Mouse (Mus musculus) lung, postnatal 0 days (tissue): Measurements from ENCODE around the gene Fry. TPM values are rescaled to one million over a fixed set of nuclear protein-coding genes. Genes with fewer than 3 reads are reported as not detected.

Source experiments
- ATAC-seq: fragments of 200-750 bp; cut with Nextera tagmentation; 2 replicates; pipeline ENCODE4 v1.8.0; 2017; ENCODE audit warnings: moderate library complexity
- DNase-seq: peaks from one replicate; pipeline ENCODE4 v3.0.0-alpha.2; 2016; ENCODE audit warnings: low spot score
- H3K27ac ChIP-seq: fragments of 300-500 bp; sonication (generic); 2 replicates; pipeline ENCODE4 v1.5.1; 2014; ENCODE audit warnings: antibody characterized with exemption, mild to moderate bottlenecking, low read length, mixed read lengths
- H3K27me3 ChIP-seq: fragments of 300-500 bp; sonication (generic); replicated peaks from 2 replicates; pipeline ENCODE4 v1.6.1; 2014; ENCODE audit warnings: low read length, mixed read lengths; ENCODE audit not compliant: insufficient read depth
- H3K36me3 ChIP-seq: fragments of 300-500 bp; sonication (generic); 2 replicates; pipeline ENCODE4 v1.6.1; 2014; ENCODE audit warnings: low read length, mixed read lengths; ENCODE audit not compliant: insufficient read depth
- H3K4me1 ChIP-seq: fragments of 300-500 bp; sonication (generic); 2 replicates; pipeline ENCODE4 v1.6.1; 2014; ENCODE audit warnings: antibody characterized with exemption, low read depth, low read length, mixed read lengths; ENCODE audit not compliant: insufficient read depth
- H3K4me2 ChIP-seq: fragments of 300-500 bp; sonication (generic); replicated peaks from 2 replicates; pipeline ENCODE4 v1.6.1; 2014; ENCODE audit warnings: low read depth, mild to moderate bottlenecking, low read length, moderate library complexity, mixed read lengths
- H3K4me3 ChIP-seq: fragments of 300-500 bp; sonication (generic); 2 replicates; pipeline ENCODE4 v1.5.1; 2014; ENCODE audit warnings: low read depth, low read length
- H3K9ac ChIP-seq: fragments of 300-500 bp; sonication (generic); replicated peaks from 2 replicates; pipeline ENCODE4 v1.6.1; 2014; ENCODE audit warnings: low read depth, mild to moderate bottlenecking
- H3K9me3 ChIP-seq: fragments of 300-500 bp; sonication (generic); 2 replicates; pipeline ENCODE4 v1.6.1; 2016; ENCODE audit warnings: low read length, mixed read lengths
- CTCF ChIP-seq: IDR thresholded peaks from 2 replicates; pipeline ENCODE4 v1.5.1; 2016; ENCODE audit warnings: antibody characterized with exemption, mild to moderate bottlenecking
- EP300 ChIP-seq: IDR thresholded peaks from 2 replicates; pipeline ENCODE4 v1.6.1; 2016; ENCODE audit warnings: antibody characterized with exemption, mild to moderate bottlenecking, control low read depth
- WGBS: fragments of 180-500 bp; shearing (Covaris S2); extraction: QIAGEN DNeasy Blood & Tissue Kit; methylation state at CpG from one replicate; pipeline ENCODE4 v1.1.7; 2014; 5-methylcytosine and 5-hydroxymethylcytosine counted together
- polyA plus RNA-seq: library from polyadenylated mRNA; unstranded; fragments of >200 nt; fragmentation: Nextera tagmentation; extraction: Ambion mirVana; gene quantifications from 2 replicates; pipeline ENCODE4 v1.2.1, GENCODE M21; 2015

Gene Fry
- polyA plus RNA-seq, 1 experiment from 2014 or later = 20.8 TPM

DNA sequence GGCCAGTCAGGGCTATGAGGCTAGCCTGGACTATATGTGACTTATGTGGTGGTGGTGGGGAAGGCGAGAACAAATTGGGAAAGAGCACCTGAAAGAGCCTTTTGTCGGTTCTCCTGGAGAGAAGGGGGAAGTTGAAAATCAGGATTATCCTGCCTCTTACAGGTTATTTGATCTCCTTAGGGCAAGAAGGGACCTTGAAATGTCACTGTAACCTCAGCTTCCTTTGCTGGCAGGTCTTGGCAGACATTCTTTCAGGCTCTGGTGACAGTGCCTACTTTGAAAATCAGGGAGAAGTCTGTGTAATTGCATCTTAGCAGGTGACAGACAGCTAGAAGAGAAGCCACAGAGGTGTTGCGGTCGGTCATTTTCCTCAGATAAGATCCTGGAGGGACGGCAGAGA is 184.6 kb downstream of the Fry start:
- ATAC-seq = no peak
- H3K4me2 ChIP-seq = no peak overlapping the region
- H3K27me3 ChIP-seq = no peaks in the 10 kb centered on the region
- TF ChIP-seq CTCF (no peak), EP300 (no peak)
- DNase-seq = no peak
- no peak overlapping the region for H3K9ac ChIP-seq
- no peaks in the 10 kb centered on the region for H3K36me3 ChIP-seq
- WGBS = 45% methylated on average over 5 of the region's 5 CpGs
- no peaks in the 10 kb centered on the region for H3K9me3 ChIP-seq
- H3K27ac ChIP-seq = no peak overlapping the region
- H3K4me3 ChIP-seq = no peak overlapping the region
- no peaks in the 10 kb centered on the region for H3K4me1 ChIP-seq

DNA sequence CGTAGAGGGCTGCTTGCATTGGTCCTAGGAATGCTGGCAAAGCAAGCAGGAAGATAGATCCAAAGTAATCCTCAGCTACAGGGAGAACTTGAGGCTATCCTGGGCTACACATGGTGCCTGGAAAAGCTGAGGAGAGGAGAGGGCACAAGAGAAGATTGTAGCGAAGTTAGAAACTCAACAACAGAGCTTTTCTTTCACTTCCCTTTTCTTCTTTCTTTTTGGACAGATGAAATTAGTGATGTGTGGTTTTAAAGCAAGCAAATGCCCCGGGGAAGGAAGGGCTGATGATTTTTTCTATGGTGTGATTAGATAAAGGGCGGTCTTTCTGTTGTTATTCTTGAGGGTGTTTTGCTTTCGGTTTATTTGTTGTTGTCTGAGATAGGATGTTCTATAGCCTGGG is 188.1 kb downstream of the Fry start:
- Histone ChIP-seq H3K9me3 (no peaks in the 10 kb centered on the region), H3K27me3 (no peaks in the 10 kb centered on the region), H3K36me3 (no peaks in the 10 kb centered on the region), H3K4me1 (no peaks in the 10 kb centered on the region), H3K4me3 (no peak overlapping the region), H3K4me2 (no peak overlapping the region), H3K9ac (no peak overlapping the region), H3K27ac (no peak overlapping the region)
- no peak for ATAC-seq
- DNase-seq = no peak
- TF ChIP-seq EP300 (no peak), CTCF (no peak)
- WGBS = 81% methylated on average over 5 of the region's 5 CpGs

DNA sequence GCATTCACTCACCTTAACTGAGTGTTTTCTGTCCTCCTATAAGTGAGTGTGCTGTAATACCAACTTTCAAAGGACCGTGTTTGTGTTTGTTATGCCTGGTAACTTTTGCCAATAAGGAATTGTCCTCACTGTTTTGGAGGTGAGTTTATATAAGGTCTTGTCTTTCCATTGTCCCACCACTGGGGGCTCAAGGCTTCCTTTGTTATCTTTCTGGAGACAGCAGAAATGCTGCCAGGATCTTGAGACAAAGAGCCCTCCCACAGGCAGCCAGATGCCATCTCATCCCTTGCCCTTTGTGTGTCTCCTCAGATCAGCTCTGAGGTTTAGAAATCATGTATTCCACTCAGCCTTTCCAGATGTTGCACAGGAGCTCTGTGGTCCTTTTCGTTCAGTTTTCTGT is 194.8 kb downstream of the Fry start:
- Histone ChIP-seq H3K4me3 (no peak overlapping the region), H3K9ac (no peak overlapping the region), H3K9me3 (no peaks in the 10 kb centered on the region), H3K4me1 (no peaks in the 10 kb centered on the region), H3K27ac (no peak overlapping the region), H3K4me2 (no peak overlapping the region), H3K27me3 (no peaks in the 10 kb centered on the region), H3K36me3 (no peaks in the 10 kb centered on the region)
- 62% methylated on average over 2 of the region's 2 CpGs for WGBS
- no peak for TF ChIP-seq CTCF
- TF ChIP-seq EP300 = no peak
- DNase-seq = no peak
- ATAC-seq = no peak

DNA sequence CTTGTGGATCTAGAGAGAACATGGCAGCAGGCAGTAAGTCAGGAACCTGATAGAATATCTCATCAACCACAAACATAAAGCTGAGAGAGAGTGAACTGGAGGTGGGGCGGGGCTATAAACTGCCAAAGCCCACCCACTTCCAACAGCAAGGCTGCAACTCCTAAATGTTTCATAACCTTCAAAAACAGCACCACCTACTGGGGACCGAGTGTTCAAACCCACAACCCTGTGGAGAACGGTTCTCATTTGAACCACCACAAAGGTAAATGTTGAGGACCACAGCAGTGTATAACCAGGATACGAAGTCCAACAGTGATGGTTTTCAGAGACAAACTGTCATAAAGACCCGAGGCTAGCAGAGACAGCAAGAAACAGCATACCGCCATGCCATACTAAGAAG is 196.1 kb downstream of the Fry start:
- H3K4me3 ChIP-seq = no peak overlapping the region
- DNase-seq (no peak), ATAC-seq (no peak)
- no peak overlapping the region for H3K4me2 ChIP-seq
- WGBS = 96% methylated on average over 6 of the region's 6 CpGs
- TF ChIP-seq EP300 = no peak
- no peak for TF ChIP-seq CTCF
- H3K9ac ChIP-seq = no peak overlapping the region
- H3K27ac ChIP-seq = no peak overlapping the region
- no peaks in the 10 kb centered on the region for H3K36me3 ChIP-seq
- no peaks in the 10 kb centered on the region for H3K9me3 ChIP-seq
- H3K27me3 ChIP-seq = no peaks in the 10 kb centered on the region
- H3K4me1 ChIP-seq = no peaks in the 10 kb centered on the region

DNA sequence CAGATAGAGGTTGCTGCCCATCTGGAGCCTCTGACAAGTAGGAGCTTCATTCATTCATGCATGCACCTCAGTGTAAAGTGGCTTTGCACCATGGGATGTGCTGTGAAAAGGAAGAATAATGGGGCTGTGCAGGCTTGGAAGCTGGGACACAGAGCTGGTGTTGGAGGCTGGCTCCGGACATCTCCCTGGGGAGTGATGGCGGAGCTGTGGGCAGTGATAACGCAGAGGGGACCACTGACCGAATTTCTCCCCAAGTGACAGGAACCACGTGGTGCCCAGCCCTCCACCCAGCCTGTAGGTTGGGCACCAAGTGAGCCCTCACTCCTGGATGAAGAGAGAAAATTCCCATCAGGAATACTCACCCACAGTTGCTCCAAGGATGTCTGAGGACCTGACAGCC is 207.0 kb downstream of the Fry start:
- TF ChIP-seq EP300 = no peak
- no peak for TF ChIP-seq CTCF
- no peak for ATAC-seq
- WGBS = 67% methylated on average over 5 of the region's 5 CpGs

DNA sequence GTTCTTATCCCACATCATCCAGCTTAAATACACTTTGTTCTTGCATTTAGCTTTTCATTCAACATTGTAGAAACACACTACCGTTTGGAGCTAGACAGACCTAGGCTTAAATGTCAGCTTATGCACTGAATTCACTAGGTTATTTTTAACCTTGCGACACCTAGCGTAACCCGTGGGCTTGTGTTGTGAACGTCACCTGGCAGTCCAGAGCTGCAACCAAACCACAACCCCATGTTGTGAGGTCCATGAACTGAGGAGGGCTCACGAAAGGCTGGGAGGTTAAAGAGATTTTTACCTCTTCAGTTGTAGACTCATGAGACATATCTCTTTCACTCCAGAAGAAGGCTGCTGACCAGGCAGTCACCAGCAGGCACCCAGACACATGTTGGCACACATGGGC is 210.2 kb downstream of the Fry start:
- 89% methylated on average over 6 of the region's 6 CpGs for WGBS
- Histone ChIP-seq H3K27me3 (no peaks in the 10 kb centered on the region), H3K36me3 (no peaks in the 10 kb centered on the region), H3K4me1 (no peaks in the 10 kb centered on the region), H3K4me3 (no peak overlapping the region), H3K9ac (no peak overlapping the region), H3K4me2 (no peak overlapping the region), H3K9me3 (no peaks in the 10 kb centered on the region), H3K27ac (no peak overlapping the region)
- DNase-seq = no peak
- ATAC-seq = no peak
- TF ChIP-seq EP300 = no peak
- no peak for TF ChIP-seq CTCF

More for the DNA sequence above, 207.0 kb downstream of the Fry start:
- Histone ChIP-seq H3K9me3 (no peaks in the 10 kb centered on the region), H3K27ac (no peak overlapping the region), H3K4me1 (no peaks in the 10 kb centered on the region), H3K4me2 (no peak overlapping the region), H3K36me3 (no peaks in the 10 kb centered on the region), H3K9ac (no peak overlapping the region), H3K4me3 (no peak overlapping the region), H3K27me3 (no peaks in the 10 kb centered on the region)
- no peak for DNase-seq

DNA sequence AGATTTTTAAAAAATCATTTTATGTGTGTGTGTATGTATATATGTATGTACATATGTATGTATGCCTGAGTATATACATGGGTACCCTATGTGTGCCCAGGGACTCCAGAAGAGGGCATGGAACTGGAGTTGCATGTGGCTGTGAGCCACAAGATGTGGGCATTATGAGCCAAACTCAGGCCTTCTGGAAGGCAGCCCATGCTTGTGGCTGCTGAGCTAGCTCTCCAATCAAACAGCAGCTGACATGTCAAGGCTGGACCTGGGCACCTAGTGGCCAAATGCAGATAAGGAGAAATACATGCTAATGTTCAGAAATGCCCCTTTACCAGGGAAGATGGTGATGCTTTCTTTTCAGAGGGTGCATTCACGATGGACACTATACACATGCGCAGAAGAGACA is 213.4 kb downstream of the Fry start:
- Histone ChIP-seq H3K9ac (no peak overlapping the region), H3K27me3 (no peaks in the 10 kb centered on the region), H3K4me1 (no peaks in the 10 kb centered on the region), H3K27ac (no peak overlapping the region), H3K36me3 (no peaks in the 10 kb centered on the region), H3K9me3 (no peaks in the 10 kb centered on the region), H3K4me3 (no peak overlapping the region), H3K4me2 (no peak overlapping the region)
- no peak for ATAC-seq
- 93% methylated on average over 2 of the region's 2 CpGs for WGBS
- no peak for DNase-seq
- TF ChIP-seq EP300 (no peak), CTCF (no peak)
